Mouse (Mus musculus) embryonic facial prominence, embryonic 12.5 days (tissue): ENCODE results near the gene Cfdp1. TPM values are rescaled to one million over a fixed set of nuclear protein-coding genes. Genes with fewer than 3 reads are reported as not detected.

Experiments
- ATAC-seq: fragments of 200-750 bp; cut with Nextera tagmentation; 2 replicates; pipeline ENCODE4 v1.8.0; 2017; ENCODE audit not compliant: insufficient number of reproducible peaks, insufficient read depth, low FRiP score, low TSS enrichment
- H3K27ac ChIP-seq: fragments of 300-500 bp; sonication (generic); 2 replicates; pipeline ENCODE4 v1.5.1; 2016; ENCODE audit warnings: mild to moderate bottlenecking
- H3K27me3 ChIP-seq: fragments of 300-500 bp; sonication (generic); 2 replicates; pipeline ENCODE4 v1.6.1; 2016; ENCODE audit warnings: mild to moderate bottlenecking, moderate library complexity
- H3K36me3 ChIP-seq: fragments of 300-500 bp; sonication (generic); 2 replicates; pipeline ENCODE4 v1.6.1; 2016; ENCODE audit warnings: mild to moderate bottlenecking
- H3K4me1 ChIP-seq: fragments of 300-500 bp; sonication (generic); 2 replicates; pipeline ENCODE4 v1.6.1; 2016
- H3K4me2 ChIP-seq: fragments of 300-500 bp; sonication (generic); replicated peaks from 2 replicates; pipeline ENCODE4 v1.6.1; 2016; ENCODE audit warnings: mild to moderate bottlenecking, moderate library complexity
- H3K4me3 ChIP-seq: fragments of 300-500 bp; sonication (generic); 2 replicates; pipeline ENCODE4 v1.5.1; 2016; ENCODE audit warnings: mild to moderate bottlenecking
- H3K9ac ChIP-seq: fragments of 300-500 bp; sonication (generic); 2 replicates; pipeline ENCODE4 v1.6.1; 2016; ENCODE audit warnings: mild to moderate bottlenecking, moderate library complexity
- H3K9me3 ChIP-seq: fragments of 300-500 bp; sonication (generic); 2 replicates; pipeline ENCODE4 v1.6.1; 2016; ENCODE audit warnings: mild to moderate bottlenecking, moderate library complexity
- WGBS: fragments of 180-500 bp; shearing (Covaris S2); methylation state at CpG from one replicate; pipeline ENCODE4 v1.1.7; 2016; 5-methylcytosine and 5-hydroxymethylcytosine counted together
- polyA plus RNA-seq: library from polyadenylated mRNA; unstranded; fragments of >200 nt; fragmentation: Nextera tagmentation; extraction: Ambion mirVana; gene quantifications from 2 replicates; pipeline ENCODE4 v1.2.1, GENCODE M21; 2016

Cfdp1 gene
- polyA plus RNA-seq, 1 experiment from 2014 or later: 250 TPM

GRCm38 (mm10) chr8:111778801-111779200 is 75.3 kb downstream of the Cfdp1 start:
- Histone ChIP-seq H3K4me1 (no peaks in the 10 kb centered on the region), H3K27me3 (no peaks in the 10 kb centered on the region), H3K4me2 (no peak overlapping the region), H3K4me3 (no peak overlapping the region), H3K9me3 (no peaks in the 10 kb centered on the region), H3K9ac (no peak overlapping the region), H3K27ac (no peak overlapping the region), H3K36me3 (peaks cover 23% of the 10 kb centered on the region; the same call in 1 of the 2 replicates)
- WGBS: 85% methylated on average over 7 of the region's 7 CpGs
- no peak for ATAC-seq

- H3K36me3 ChIP-seq: peaks cover 27% of the 10 kb centered on the region
- no peak for ATAC-seq
- no peak overlapping the region for H3K9ac ChIP-seq
- no peaks in the 10 kb centered on the region for H3K27me3 ChIP-seq
- no peak overlapping the region for H3K27ac ChIP-seq
- no peak overlapping the region for H3K4me2 ChIP-seq
- H3K4me1 ChIP-seq: no peaks in the 10 kb centered on the region
- H3K9me3 ChIP-seq: no peaks in the 10 kb centered on the region
- WGBS: 90% methylated on average over 4 of the region's 4 CpGs
- H3K4me3 ChIP-seq: no peak overlapping the region
Observed at GRCm38 (mm10) chr8:111776492-111776891, 77.6 kb downstream of the Cfdp1 start.

GRCm38 (mm10) chr8:111775766-111776165 is 78.3 kb downstream of the Cfdp1 start:
- peaks cover 30% of the 10 kb centered on the region for H3K36me3 ChIP-seq
- 93% methylated on average over 6 of the region's 6 CpGs for WGBS
- no peak overlapping the region for H3K4me3 ChIP-seq
- no peak overlapping the region for H3K9ac ChIP-seq
- H3K4me1 ChIP-seq: peaks cover 3% of the 10 kb centered on the region; the same call in 1 of the 2 replicates
- no peak for ATAC-seq
- H3K27me3 ChIP-seq: no peaks in the 10 kb centered on the region
- no peaks in the 10 kb centered on the region for H3K9me3 ChIP-seq
- no peak overlapping the region for H3K27ac ChIP-seq
- H3K4me2 ChIP-seq: no peak overlapping the region

DNA sequence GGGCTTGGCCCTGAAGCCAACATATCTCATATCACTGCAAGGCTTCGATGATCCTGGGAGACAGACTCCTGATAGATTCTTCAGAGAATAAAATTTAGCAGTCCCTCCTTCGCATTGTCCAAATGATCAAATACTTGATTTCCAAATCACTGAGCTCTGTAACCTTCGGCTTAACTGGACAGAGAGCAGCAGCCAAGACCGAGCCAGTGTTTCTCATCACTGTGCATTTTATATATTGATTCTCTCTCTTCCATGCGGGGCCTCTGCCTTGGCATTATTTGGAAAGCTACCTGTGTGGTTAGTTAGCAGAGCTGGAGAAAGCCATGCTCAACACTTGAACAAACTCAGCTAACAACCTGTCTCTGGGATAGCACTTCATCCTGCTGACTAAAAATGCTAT is 80.6 kb downstream of the Cfdp1 start:
- Histone ChIP-seq H3K4me2 (no peak overlapping the region), H3K9ac (no peak overlapping the region), H3K27me3 (no peaks in the 10 kb centered on the region), H3K27ac (no peak overlapping the region), H3K4me3 (no peak overlapping the region), H3K9me3 (no peaks in the 10 kb centered on the region), H3K36me3 (peaks cover 18% of the 10 kb centered on the region), H3K4me1 (peaks cover 17% of the 10 kb centered on the region)
- WGBS: 96% methylated on average over 5 of the region's 5 CpGs
- ATAC-seq: no peak

DNA sequence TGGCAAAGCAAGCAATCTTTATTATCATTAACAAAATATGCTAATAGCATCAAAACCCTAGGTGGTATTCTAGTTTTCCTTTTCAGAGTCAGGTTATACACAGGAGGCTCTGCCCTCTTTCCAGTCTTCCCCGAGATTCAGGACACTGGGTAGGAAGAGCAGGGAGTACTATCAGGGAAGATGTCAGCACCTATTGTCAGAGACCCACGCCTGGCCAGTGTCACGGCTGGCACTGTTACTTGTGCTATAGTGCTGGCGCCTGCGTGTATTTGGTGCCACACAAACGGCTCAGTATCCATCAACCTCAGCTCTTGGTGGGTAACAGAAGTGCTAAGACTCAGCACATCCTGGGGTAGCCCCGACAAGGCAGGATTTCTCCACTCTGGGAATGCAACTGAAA is 81.0 kb downstream of the Cfdp1 start:
- Histone ChIP-seq H3K4me3 (no peak overlapping the region), H3K27me3 (no peaks in the 10 kb centered on the region), H3K4me2 (no peak overlapping the region), H3K36me3 (peaks cover 16% of the 10 kb centered on the region), H3K9me3 (no peaks in the 10 kb centered on the region), H3K9ac (no peak overlapping the region), H3K27ac (no peak overlapping the region), H3K4me1 (peaks cover 17% of the 10 kb centered on the region)
- WGBS: 89% methylated on average over 7 of the region's 7 CpGs
- no peak for ATAC-seq

DNA sequence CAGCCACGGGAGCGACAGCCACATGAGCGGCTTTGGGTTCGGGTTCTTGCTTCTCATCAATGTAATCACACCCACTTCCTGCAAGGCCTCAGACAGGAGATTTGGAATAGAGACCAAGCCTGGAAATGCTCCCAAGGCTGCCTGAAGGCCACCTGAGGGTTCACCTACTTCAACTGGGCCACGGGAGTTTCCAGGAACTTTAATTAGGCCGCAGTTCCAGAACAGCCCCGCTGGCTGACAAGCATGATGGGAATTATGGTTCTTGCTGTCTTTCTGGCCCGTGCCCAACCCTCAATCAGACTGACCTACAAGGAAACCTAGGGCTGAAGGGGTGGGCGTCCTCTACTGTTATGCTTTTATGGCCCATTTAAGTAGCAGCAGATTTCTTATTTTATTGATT is 82.0 kb downstream of the Cfdp1 start:
- Histone ChIP-seq H3K27ac (no peak overlapping the region), H3K4me3 (no peak overlapping the region), H3K9me3 (no peaks in the 10 kb centered on the region), H3K36me3 (peaks cover 24% of the 10 kb centered on the region), H3K9ac (no peak overlapping the region), H3K27me3 (no peaks in the 10 kb centered on the region), H3K4me1 (peaks cover 17% of the 10 kb centered on the region), H3K4me2 (no peak overlapping the region)
- no peak for ATAC-seq
- 84% methylated on average over 9 of the region's 9 CpGs for WGBS

DNA sequence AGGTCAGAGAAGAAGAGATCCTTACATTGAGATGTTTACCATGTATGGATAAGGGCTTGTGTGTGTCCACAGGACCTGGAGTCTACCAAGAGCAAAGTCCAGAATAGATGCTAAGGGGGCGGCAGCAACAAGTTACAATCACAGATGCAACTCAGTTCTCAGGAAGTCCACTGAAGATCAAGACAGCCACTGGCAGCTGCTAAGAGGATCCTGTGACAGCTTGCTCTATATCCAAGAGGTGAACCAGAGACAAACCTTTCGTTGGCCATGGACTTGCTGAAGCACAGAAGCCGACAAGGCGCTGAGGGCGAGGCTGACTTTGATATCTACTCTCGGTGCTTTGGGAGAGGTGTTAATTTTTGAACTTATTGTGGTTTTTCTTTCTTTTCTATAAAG is 82.5 kb downstream of the Cfdp1 start:
- H3K9ac ChIP-seq: no peak overlapping the region
- peaks cover 17% of the 10 kb centered on the region for H3K4me1 ChIP-seq
- no peak overlapping the region for H3K27ac ChIP-seq
- ATAC-seq: no peak
- H3K4me2 ChIP-seq: no peak overlapping the region
- 95% methylated on average over 6 of the region's 6 CpGs for WGBS
- H3K36me3 ChIP-seq: peaks cover 29% of the 10 kb centered on the region
- H3K9me3 ChIP-seq: no peaks in the 10 kb centered on the region
- H3K27me3 ChIP-seq: no peaks in the 10 kb centered on the region
- H3K4me3 ChIP-seq: no peak overlapping the region

DNA sequence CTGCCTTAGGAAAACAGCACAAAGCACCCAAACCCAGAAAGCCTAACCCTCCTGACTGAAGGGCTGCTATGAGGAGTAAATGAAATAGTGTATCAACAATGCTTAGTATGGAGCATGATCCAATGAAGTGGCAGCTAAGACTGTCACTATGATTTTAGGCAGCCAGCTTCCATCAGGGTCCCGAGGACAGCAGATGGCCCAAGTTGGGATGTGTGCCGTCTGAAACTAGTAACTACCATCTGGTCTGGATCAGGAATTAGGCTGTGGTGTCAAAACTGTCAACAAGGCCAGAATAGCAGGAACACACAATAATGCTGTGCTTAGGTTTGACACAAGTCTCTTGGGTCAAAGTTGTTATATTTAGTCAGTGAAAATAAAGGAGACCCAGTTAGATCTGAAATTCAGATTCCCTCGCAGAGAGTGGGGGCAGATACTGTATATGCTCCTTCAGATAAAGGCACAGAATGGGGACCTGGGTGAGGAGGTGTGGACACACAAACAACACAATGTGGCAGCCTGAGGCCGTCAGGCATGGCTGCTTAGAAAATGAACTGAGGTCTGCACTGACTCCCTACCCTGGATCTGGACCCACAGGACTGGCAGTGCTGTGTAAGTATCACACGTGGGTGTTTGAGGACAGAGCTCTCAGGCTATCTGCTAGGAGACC is 83.0 kb downstream of the Cfdp1 start:
- WGBS: 60% methylated on average over 5 of the region's 5 CpGs
- Histone ChIP-seq H3K4me1 (peaks cover 17% of the 10 kb centered on the region), H3K36me3 (peaks cover 34% of the 10 kb centered on the region), H3K27ac (no peak overlapping the region), H3K9ac (no peak overlapping the region), H3K9me3 (no peaks in the 10 kb centered on the region), H3K4me3 (no peak overlapping the region), H3K27me3 (no peaks in the 10 kb centered on the region), H3K4me2 (no peak overlapping the region)
- no peak for ATAC-seq

- Histone ChIP-seq H3K36me3 (peaks cover 41% of the 10 kb centered on the region), H3K4me2 (no peak overlapping the region), H3K4me3 (no peak overlapping the region), H3K9ac (no peak overlapping the region), H3K4me1 (peaks cover 17% of the 10 kb centered on the region), H3K27ac (peak overlapping the region; percentile 65), H3K27me3 (no peaks in the 10 kb centered on the region), H3K9me3 (no peaks in the 10 kb centered on the region)
- 0 out of 2 replicates have a peak, but pooled peaks have one; percentile 39 for ATAC-seq
- 27% methylated on average over 12 of the region's 12 CpGs for WGBS
Observed at GRCm38 (mm10) chr8:111769764-111770428, 84.2 kb downstream of the Cfdp1 start.

DNA sequence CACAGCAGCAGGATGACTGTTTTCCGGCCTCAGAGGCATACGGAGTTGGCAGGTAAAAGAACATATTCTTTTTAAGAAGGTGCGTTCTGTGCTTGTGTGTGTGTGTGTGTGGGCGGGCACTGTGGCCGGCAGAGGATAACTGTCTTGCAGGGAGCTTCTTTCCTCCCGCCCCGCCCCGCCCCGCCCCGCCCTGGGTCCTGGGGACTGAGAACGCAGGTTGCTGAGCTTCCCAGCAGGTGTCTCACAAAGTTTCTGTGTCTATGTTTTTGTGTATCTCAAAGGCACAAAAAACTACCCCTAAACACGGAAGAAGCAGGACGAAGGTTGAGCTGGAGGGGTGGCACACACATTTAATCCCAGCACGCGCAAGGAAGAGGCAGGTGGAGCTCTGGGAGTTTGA is 84.8 kb downstream of the Cfdp1 start:
- H3K9ac ChIP-seq: no peak overlapping the region
- no peaks in the 10 kb centered on the region for H3K27me3 ChIP-seq
- ATAC-seq: no peak
- H3K9me3 ChIP-seq: no peaks in the 10 kb centered on the region
- peak overlapping the region; percentile 65 for H3K27ac ChIP-seq
- H3K4me2 ChIP-seq: no peak overlapping the region
- peaks cover 17% of the 10 kb centered on the region for H3K4me1 ChIP-seq
- H3K36me3 ChIP-seq: peaks cover 36% of the 10 kb centered on the region
- H3K4me3 ChIP-seq: no peak overlapping the region
- 60% methylated on average over 15 of the region's 15 CpGs for WGBS

DNA sequence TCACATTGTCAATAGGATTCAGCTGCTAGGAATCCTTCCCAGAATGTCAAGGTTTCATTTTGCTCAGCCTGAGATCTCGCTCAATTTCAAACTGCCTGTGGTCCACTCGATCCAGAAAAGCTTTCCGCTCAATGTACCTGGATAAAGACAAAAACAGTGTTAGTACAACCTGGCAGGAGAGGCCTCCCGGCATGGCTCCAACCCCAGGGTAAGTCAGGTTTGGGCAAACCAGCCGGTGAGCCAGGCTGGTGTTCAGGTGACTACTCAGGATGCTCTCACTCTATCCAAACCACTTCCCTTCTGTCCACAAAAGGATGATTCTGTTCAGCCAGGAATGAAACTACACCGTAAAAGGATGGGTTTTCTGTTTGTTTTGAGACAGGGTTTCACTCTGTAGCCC is 85.4 kb downstream of the Cfdp1 start:
- ATAC-seq: no peak
- Histone ChIP-seq H3K4me2 (no peak overlapping the region), H3K9me3 (no peaks in the 10 kb centered on the region), H3K4me1 (peaks cover 17% of the 10 kb centered on the region), H3K36me3 (peaks cover 39% of the 10 kb centered on the region), H3K4me3 (no peak overlapping the region), H3K9ac (no peak overlapping the region), H3K27me3 (no peaks in the 10 kb centered on the region), H3K27ac (no peak overlapping the region)
- 84% methylated on average over 6 of the region's 6 CpGs for WGBS

- Histone ChIP-seq H3K9me3 (no peaks in the 10 kb centered on the region), H3K4me2 (no peak overlapping the region), H3K4me1 (peaks cover 14% of the 10 kb centered on the region; the same call in 1 of the 2 replicates), H3K36me3 (peaks cover 31% of the 10 kb centered on the region), H3K27ac (no peak overlapping the region), H3K27me3 (no peaks in the 10 kb centered on the region), H3K9ac (no peak overlapping the region), H3K4me3 (no peak overlapping the region)
- ATAC-seq: no peak
- WGBS: 82% methylated on average over 4 of the region's 4 CpGs
Observed at GRCm38 (mm10) chr8:111765616-111766015, 88.5 kb downstream of the Cfdp1 start.
